ENCODE assay signal across 9 mouse cellular contexts in the genomic region with DNA sequence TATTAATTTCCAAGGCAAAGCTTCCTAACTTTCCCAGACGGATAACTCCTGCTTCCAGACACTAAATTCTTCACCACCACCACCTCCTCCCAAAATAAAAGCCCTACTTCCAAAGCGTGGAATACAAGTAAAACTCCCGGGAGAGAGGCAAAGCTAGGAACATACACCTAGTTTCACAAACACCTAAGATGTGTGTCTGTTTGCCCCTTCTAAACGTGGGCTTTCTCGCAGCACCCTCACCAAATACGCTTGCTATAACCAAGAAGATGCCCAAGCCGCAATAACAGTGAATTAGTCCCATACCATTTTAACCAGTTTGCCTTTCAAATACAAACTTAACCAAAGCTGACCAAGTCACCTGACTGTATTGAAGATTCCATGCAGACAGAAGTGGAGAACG. TPM values are rescaled to one million over a fixed set of nuclear protein-coding genes. Genes with fewer than 3 reads are reported as not detected.
DNase-seq lines count a peak whose midpoint lies in the region; ATAC-seq and TF ChIP-seq lines count a peak whose summit lies in the region.
"Had no signal": no experiment of that assay in that cellular context is flagged by ENCODE, and none has a peak within 500 bp of the region (broad histone marks: within the 10 kb centered on the region; RNA-seq: fewer than 3 reads in every experiment).

No protein-coding gene starts in this region.

- no peak for TF ChIP-seq POLR2A in heart, adult 2 months (IDR thresholded peaks at IDR 0.05; ENCODE audit: insufficient read depth, low read depth, low read length)

- ATAC-seq in hindbrain, embryonic 15.5 days (ENCODE audit: low FRiP score, low read depth): no peak
- no peak for ATAC-seq in midbrain, embryonic 15.5 days (replicated peaks)
- ATAC-seq in activated CD4-positive, CD25-positive, alpha-beta regulatory T cell, adult 4 months: no peak

- WGBS in heart, adult 2 months: 17% methylated on average over 8 of the region's 8 CpGs
- WGBS in embryonic facial prominence, embryonic 10.5 days: 2% methylated on average over 8 of the region's 8 CpGs
- WGBS in hindbrain, embryonic 15.5 days: 2% methylated on average over 8 of the region's 8 CpGs
- under 1% methylated on average over 8 of the region's 8 CpGs for WGBS in midbrain, embryonic 15.5 days

- peak overlapping the region; percentile 60 for H3K4me3 ChIP-seq in heart, adult 2 months
- H3K4me3 ChIP-seq in embryonic facial prominence, embryonic 10.5 days: peak overlapping the region; percentile 94
- H3K4me3 ChIP-seq in hindbrain, embryonic 15.5 days: peak overlapping the region; percentile 98
- peak overlapping the region; percentile 59 for H3K4me3 ChIP-seq in midbrain, embryonic 15.5 days

- no peak for TF ChIP-seq CTCF in heart, adult 2 months (IDR thresholded peaks at IDR 0.05)

- no peaks in the 10 kb centered on the region for H3K36me3 ChIP-seq in heart, adult 2 months (ENCODE audit: control insufficient read depth, insufficient read depth, low read length)
- H3K36me3 ChIP-seq in embryonic facial prominence, embryonic 10.5 days (replicated peaks): no peaks in the 10 kb centered on the region
- H3K36me3 ChIP-seq in hindbrain, embryonic 15.5 days: no peaks in the 10 kb centered on the region
- no peaks in the 10 kb centered on the region for H3K36me3 ChIP-seq in midbrain, embryonic 15.5 days (replicated peaks)

- intact Hi-C loops in heart, adult 2 months (cut with DNase I): loop anchor here (5.0 to 10.0 kb wide), 2 partner anchors 165 to 328 kb away; no protein-coding TSS in a partner anchor

- no peaks in the 10 kb centered on the region for H3K9me3 ChIP-seq in embryonic facial prominence, embryonic 10.5 days
- no peaks in the 10 kb centered on the region for H3K9me3 ChIP-seq in hindbrain, embryonic 15.5 days
- H3K9me3 ChIP-seq in midbrain, embryonic 15.5 days: no peaks in the 10 kb centered on the region

- no peaks in the 10 kb centered on the region for H3K79me2 ChIP-seq in heart, adult 2 months (replicated peaks; ENCODE audit: control insufficient read depth, insufficient read depth, low read length)

- no peaks in the 10 kb centered on the region for H3K27me3 ChIP-seq in heart, adult 2 months (ENCODE audit: control insufficient read depth, insufficient read depth, low read length)
- peaks cover 52% of the 10 kb centered on the region for H3K27me3 ChIP-seq in embryonic facial prominence, embryonic 10.5 days (replicated peaks; ENCODE audit: low read depth, poor library complexity, severe bottlenecking)
- no peaks in the 10 kb centered on the region for H3K27me3 ChIP-seq in hindbrain, embryonic 15.5 days
- H3K27me3 ChIP-seq in midbrain, embryonic 15.5 days (replicated peaks): no peaks in the 10 kb centered on the region

- H3K4me1 ChIP-seq in heart, adult 2 months (ENCODE audit: control insufficient read depth, insufficient read depth, low read length): peaks cover 2% of the 10 kb centered on the region; the same call in 1 of the 2 replicates
- H3K4me1 ChIP-seq in embryonic facial prominence, embryonic 10.5 days: peaks cover 57% of the 10 kb centered on the region
- peaks cover 51% of the 10 kb centered on the region for H3K4me1 ChIP-seq in hindbrain, embryonic 15.5 days (replicated peaks)
- H3K4me1 ChIP-seq in midbrain, embryonic 15.5 days: peaks cover 52% of the 10 kb centered on the region

- H3K4me2 ChIP-seq in hindbrain, embryonic 15.5 days: peak overlapping the region; percentile 90
- H3K4me2 ChIP-seq in midbrain, embryonic 15.5 days: peak overlapping the region; percentile 76

- no peak for DNase-seq in heart, adult 2 months
- DNase-seq in heart, adult 9 months (ENCODE audit: low spot score in 2 of 2): no peak
- peak; percentile 18 for DNase-seq in embryonic facial prominence, embryonic 10.5 days (ENCODE audit: low spot score)
- no peak for DNase-seq in spleen, adult 12 weeks (ENCODE audit: low spot score)
- no peak for DNase-seq in cerebellum, postnatal 25 days

- peak overlapping the region; percentile 50 for H3K9ac ChIP-seq in heart, adult 2 months (ENCODE audit: low read depth, low read length)
- H3K9ac ChIP-seq in hindbrain, embryonic 15.5 days: peak overlapping the region; percentile 94
- H3K9ac ChIP-seq in midbrain, embryonic 15.5 days: peak overlapping the region; percentile 95
- H3K9ac ChIP-seq: liver, embryonic 14.5 days had no signal

- no peak for TF ChIP-seq EP300 in heart, adult 2 months (IDR thresholded peaks at IDR 0.05; ENCODE audit: insufficient read depth, low read depth, low read length)

- H3K27ac ChIP-seq in heart, adult 2 months: peak overlapping the region; percentile 76
- H3K27ac ChIP-seq in embryonic facial prominence, embryonic 10.5 days (replicated peaks): peak overlapping the region; percentile 93
- peak overlapping the region; percentile 98; the same call in 1 of the 2 replicates for H3K27ac ChIP-seq in hindbrain, embryonic 15.5 days (replicated peaks)
- peak overlapping the region; percentile 99 for H3K27ac ChIP-seq in midbrain, embryonic 15.5 days
- H3K27ac ChIP-seq: liver, embryonic 14.5 days had no signal

RNA-seq across cellular contexts. Expression of gene Sobp, which starts 1.8 kb away (rescaled TPM):
- 10 to 100 TPM; 16.5 to 16.7 TPM for total RNA-seq in heart, adult 2 months (2021)
- polyA plus RNA-seq in heart, adult 2 months (2012; rRNA removed): 5.1 and 5.3 TPM in 2 replicates
- 3.1 and 3.2 TPM in 2 replicates for polyA plus RNA-seq in embryonic facial prominence, embryonic 10.5 days (2016; fragmentation: Nextera tagmentation; extraction: Ambion mirVana)
- polyA plus RNA-seq in hindbrain, embryonic 15.5 days (2015; fragmentation: Nextera tagmentation; extraction: Ambion mirVana): 13.2 and 13.3 TPM in 2 replicates
- polyA plus RNA-seq in midbrain, embryonic 15.5 days (2015; fragmentation: Nextera tagmentation; extraction: Ambion mirVana): 15.9 and 17.3 TPM in 2 replicates
- not detected for polyA plus RNA-seq in activated CD4-positive, CD25-positive, alpha-beta regulatory T cell, adult 4 months (2017; shearing (Covaris generic))

RNA-seq across cellular contexts. Expression of gene 9030612E09Rik, which starts 1.9 kb away (rescaled TPM):
- 1 to 10 TPM; 2.2 to 2.5 TPM for total RNA-seq in heart, adult 2 months (2021)
- polyA plus RNA-seq in heart, adult 2 months (2012; rRNA removed): 3.5 and 5.8 TPM in 2 replicates
- 0.80 and 1.4 TPM in 2 replicates for polyA plus RNA-seq in embryonic facial prominence, embryonic 10.5 days (2016; fragmentation: Nextera tagmentation; extraction: Ambion mirVana)
- 2.3 TPM in 2 replicates for polyA plus RNA-seq in hindbrain, embryonic 15.5 days (2015; fragmentation: Nextera tagmentation; extraction: Ambion mirVana)
- polyA plus RNA-seq in midbrain, embryonic 15.5 days (2015; fragmentation: Nextera tagmentation; extraction: Ambion mirVana): 2.8 and 3.5 TPM in 2 replicates
- not detected for polyA plus RNA-seq in activated CD4-positive, CD25-positive, alpha-beta regulatory T cell, adult 4 months (2017; shearing (Covaris generic))
- polyA plus RNA-seq: liver, embryonic 14.5 days had no signal

RNA-seq across cellular contexts. Expression of gene Pdss2, which starts 48.7 kb away (rescaled TPM):
- 10 to 100 TPM; 31.1 to 33.7 TPM for total RNA-seq in heart, adult 2 months (2021)
- 16.6 and 27.0 TPM in 2 replicates for polyA plus RNA-seq in heart, adult 2 months (2012; rRNA removed)
- polyA plus RNA-seq in embryonic facial prominence, embryonic 10.5 days (2016; fragmentation: Nextera tagmentation; extraction: Ambion mirVana): 15.5 and 15.9 TPM in 2 replicates
- polyA plus RNA-seq in hindbrain, embryonic 15.5 days (2015; fragmentation: Nextera tagmentation; extraction: Ambion mirVana): 16.6 and 17.0 TPM in 2 replicates
- polyA plus RNA-seq in midbrain, embryonic 15.5 days (2015; fragmentation: Nextera tagmentation; extraction: Ambion mirVana): 17.4 and 17.6 TPM in 2 replicates
- polyA plus RNA-seq in activated CD4-positive, CD25-positive, alpha-beta regulatory T cell, adult 4 months (2017; shearing (Covaris generic)): 1 to 10 TPM; 6.1 to 8.2 TPM
